Mouse (Mus musculus) stomach, embryonic 14.5 days (tissue): ENCODE measurements around the gene Galnt10. TPM values are rescaled to one million over a fixed set of nuclear protein-coding genes. Genes with fewer than 3 reads are reported as not detected.

Experiments
- ATAC-seq: fragments of 200-750 bp; cut with Nextera tagmentation; 2 replicates; pipeline ENCODE4 v1.8.0; 2017; ENCODE audit warnings: low read depth, moderate TSS enrichment; ENCODE audit not compliant: insufficient number of reproducible peaks, insufficient read depth, low FRiP score
- H3K27ac ChIP-seq: fragments of 300-500 bp; sonication (generic); 2 replicates; pipeline ENCODE4 v1.5.1; 2014; ENCODE audit warnings: mild to moderate bottlenecking, low read length, moderate library complexity, mixed read lengths
- H3K27me3 ChIP-seq: fragments of 300-500 bp; sonication (generic); 2 replicates; pipeline ENCODE4 v1.6.1; 2014; ENCODE audit warnings: low read length, control low read depth, mixed read lengths; ENCODE audit not compliant: control insufficient read depth, insufficient read depth
- H3K36me3 ChIP-seq: fragments of 300-500 bp; sonication (generic); 2 replicates; pipeline ENCODE4 v1.6.1; 2014; ENCODE audit warnings: mild to moderate bottlenecking, control low read depth, low read length, moderate library complexity, mixed read lengths; ENCODE audit not compliant: control insufficient read depth, insufficient read depth
- H3K4me1 ChIP-seq: fragments of 300-500 bp; sonication (generic); 2 replicates; pipeline ENCODE4 v1.6.1; 2014; ENCODE audit warnings: low read length, control low read depth, mixed read lengths; ENCODE audit not compliant: control insufficient read depth, insufficient read depth
- H3K4me2 ChIP-seq: fragments of 300-500 bp; sonication (generic); replicated peaks from 2 replicates; pipeline ENCODE4 v1.6.1; 2014; ENCODE audit warnings: low read depth, low read length, control low read depth
- H3K4me3 ChIP-seq: fragments of 300-500 bp; sonication (generic); 2 replicates; pipeline ENCODE4 v1.5.1; 2014; ENCODE audit warnings: low read depth, low read length, control low read depth
- H3K9ac ChIP-seq: fragments of 300-500 bp; sonication (generic); replicated peaks from 2 replicates; pipeline ENCODE4 v1.6.1; 2014; ENCODE audit warnings: low read depth, mild to moderate bottlenecking, control low read depth, low read length, moderate library complexity, mixed read lengths
- H3K9me3 ChIP-seq: fragments of 300-500 bp; sonication (generic); 2 replicates; pipeline ENCODE4 v1.6.1; 2016; ENCODE audit warnings: low read depth, low read length, control low read depth; ENCODE audit not compliant: control insufficient read depth
- WGBS: fragments of 180-500 bp; shearing (Covaris S2); extraction: QIAGEN DNeasy Blood & Tissue Kit; methylation state at CpG from one replicate; pipeline ENCODE4 v1.1.7; 2014; 5-methylcytosine and 5-hydroxymethylcytosine counted together
- polyA plus RNA-seq: library from polyadenylated mRNA; unstranded; fragments of >200 nt; fragmentation: Nextera tagmentation; extraction: Ambion mirVana; gene quantifications from 2 replicates; pipeline ENCODE4 v1.2.1, GENCODE M21; 2014

Galnt10 gene
- polyA plus RNA-seq, 1 experiment from 2014 or later, result 8.4 TPM

DNA sequence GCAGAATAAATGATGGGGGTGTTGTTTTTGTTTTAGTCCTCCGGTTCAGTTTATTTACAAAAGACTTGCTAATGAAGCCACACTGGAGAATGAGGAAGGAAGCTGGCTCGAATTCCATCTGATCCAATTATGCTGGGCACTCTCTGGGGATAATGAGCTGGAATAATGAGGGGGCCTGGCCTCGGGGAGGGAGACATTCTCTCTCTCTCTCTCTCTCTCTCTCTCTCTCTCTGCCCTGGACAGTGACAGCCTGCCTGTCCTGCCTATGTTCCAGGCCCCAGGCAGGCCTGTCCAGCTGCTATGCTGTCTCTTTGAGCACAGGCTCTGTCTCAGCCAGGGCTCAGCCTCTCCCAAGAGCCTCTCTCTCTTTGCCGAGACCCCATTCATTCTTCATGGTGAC is 128.7 kb downstream of the Galnt10 start:
- H3K27ac ChIP-seq, result no peak overlapping the region
- no peak for ATAC-seq
- WGBS, result 13% methylated on average over 4 of the region's 4 CpGs
- peaks cover 6% of the 10 kb centered on the region; the same call in 1 of the 2 replicates for H3K36me3 ChIP-seq
- H3K9me3 ChIP-seq, result no peaks in the 10 kb centered on the region
- H3K4me3 ChIP-seq, result no peak overlapping the region
- no peak overlapping the region for H3K9ac ChIP-seq
- H3K4me1 ChIP-seq, result no peaks in the 10 kb centered on the region
- no peak overlapping the region for H3K4me2 ChIP-seq
- no peaks in the 10 kb centered on the region for H3K27me3 ChIP-seq

DNA sequence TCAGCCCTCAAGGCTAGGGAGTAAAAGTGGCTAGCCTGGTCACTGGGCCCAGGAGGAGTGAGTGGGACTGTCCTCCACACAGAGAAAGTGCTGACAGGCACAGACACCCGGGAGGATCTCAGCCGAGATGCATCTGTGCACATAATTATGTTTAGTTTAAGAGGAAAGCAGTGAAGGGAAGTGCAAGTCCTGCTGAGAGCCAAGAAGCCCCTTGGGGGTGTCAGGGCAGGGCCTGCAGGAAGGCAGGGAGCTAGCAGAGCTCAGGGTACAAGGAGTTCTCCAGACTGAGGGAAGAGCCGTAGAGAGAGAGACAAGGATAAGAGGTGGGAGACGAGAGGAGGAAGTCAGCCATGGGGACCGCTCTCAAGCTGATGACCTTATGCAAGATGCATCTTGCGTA is 130.6 kb downstream of the Galnt10 start:
- no peak overlapping the region for H3K4me2 ChIP-seq
- H3K4me1 ChIP-seq, result no peaks in the 10 kb centered on the region
- no peaks in the 10 kb centered on the region for H3K27me3 ChIP-seq
- no peak overlapping the region for H3K4me3 ChIP-seq
- H3K27ac ChIP-seq, result no peak overlapping the region
- WGBS, result 62% methylated on average over 6 of the region's 6 CpGs
- H3K36me3 ChIP-seq, result no peaks in the 10 kb centered on the region
- H3K9ac ChIP-seq, result no peak overlapping the region
- no peak for ATAC-seq
- H3K9me3 ChIP-seq, result no peaks in the 10 kb centered on the region

DNA sequence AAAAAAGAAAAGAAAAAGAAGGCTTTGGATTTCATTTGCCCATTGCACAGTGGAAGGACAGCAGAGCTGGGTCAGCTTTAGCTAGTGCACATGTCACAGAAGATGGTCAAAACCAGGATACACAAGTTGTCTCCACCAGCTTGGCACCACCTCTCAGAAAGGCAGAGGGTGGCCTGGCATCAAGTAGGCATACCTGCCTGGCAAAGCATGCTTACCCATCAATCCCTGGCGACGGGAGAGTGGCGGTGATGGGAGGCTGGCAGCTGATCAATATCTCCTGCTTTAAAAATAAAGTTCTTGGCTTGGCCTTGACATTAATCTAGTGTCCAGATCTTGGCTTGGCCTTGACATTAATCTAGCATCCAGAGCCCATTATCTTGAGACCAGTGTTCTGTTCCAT is 131.3 kb downstream of the Galnt10 start:
- WGBS, result 96% methylated on average over 3 of the region's 3 CpGs
- Histone ChIP-seq H3K4me3 (no peak overlapping the region), H3K27ac (no peak overlapping the region), H3K4me1 (no peaks in the 10 kb centered on the region), H3K4me2 (no peak overlapping the region), H3K9me3 (no peaks in the 10 kb centered on the region), H3K9ac (no peak overlapping the region), H3K36me3 (no peaks in the 10 kb centered on the region), H3K27me3 (no peaks in the 10 kb centered on the region)
- ATAC-seq, result no peak

DNA sequence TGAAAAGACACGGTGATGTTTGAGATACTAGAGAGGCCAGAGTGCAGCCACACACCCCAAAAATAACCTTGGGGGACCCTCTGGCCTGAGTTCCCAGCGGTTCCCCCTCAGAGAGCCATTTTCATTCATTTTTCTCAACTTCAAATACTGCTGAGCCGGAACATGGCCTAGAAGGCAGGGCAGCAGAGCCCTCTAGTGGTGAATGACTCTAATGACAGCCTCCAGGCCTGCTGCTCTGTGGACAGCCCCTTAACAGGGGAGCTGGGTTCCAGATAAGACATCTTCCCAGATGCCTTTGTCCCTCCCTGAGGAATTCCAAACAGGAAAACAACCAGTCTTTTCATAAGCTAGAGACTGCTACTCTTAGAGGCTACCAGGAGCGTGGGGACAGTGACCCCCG is 133.1 kb downstream of the Galnt10 start:
- Histone ChIP-seq H3K4me1 (no peaks in the 10 kb centered on the region), H3K9ac (no peak overlapping the region), H3K4me3 (no peak overlapping the region), H3K27ac (no peak overlapping the region), H3K27me3 (no peaks in the 10 kb centered on the region), H3K9me3 (no peaks in the 10 kb centered on the region), H3K36me3 (no peaks in the 10 kb centered on the region), H3K4me2 (no peak overlapping the region)
- WGBS, result 22% methylated on average over 5 of the region's 5 CpGs
- ATAC-seq, result no peak; the same call in 1 of the 2 replicates

DNA sequence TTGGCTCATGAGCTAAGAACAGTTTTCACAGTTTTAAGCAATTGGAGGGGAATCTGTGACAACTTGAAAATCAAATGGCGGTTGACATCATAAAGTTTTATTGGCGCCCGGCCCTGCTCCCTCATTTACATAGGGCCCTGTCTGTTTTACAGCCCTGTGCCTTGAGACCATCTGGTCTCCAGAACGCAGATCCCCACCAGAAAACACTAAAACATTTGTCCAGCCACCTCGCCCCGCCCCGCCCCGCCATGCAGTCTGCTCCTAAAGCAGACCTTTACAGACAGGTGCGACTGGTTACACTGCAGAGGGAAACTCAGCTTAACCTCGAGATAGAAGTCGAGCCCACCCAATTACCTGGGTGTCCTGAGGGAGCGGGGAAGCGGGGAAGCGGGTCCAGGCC is 134.6 kb downstream of the Galnt10 start:
- Histone ChIP-seq H3K4me2 (no peak overlapping the region), H3K4me1 (no peaks in the 10 kb centered on the region), H3K27ac (no peak overlapping the region), H3K4me3 (no peak overlapping the region), H3K9me3 (no peaks in the 10 kb centered on the region), H3K36me3 (no peaks in the 10 kb centered on the region; the same call in 1 of the 2 replicates), H3K9ac (no peak overlapping the region), H3K27me3 (no peaks in the 10 kb centered on the region)
- no peak for ATAC-seq
- WGBS, result 75% methylated on average over 14 of the region's 14 CpGs

DNA sequence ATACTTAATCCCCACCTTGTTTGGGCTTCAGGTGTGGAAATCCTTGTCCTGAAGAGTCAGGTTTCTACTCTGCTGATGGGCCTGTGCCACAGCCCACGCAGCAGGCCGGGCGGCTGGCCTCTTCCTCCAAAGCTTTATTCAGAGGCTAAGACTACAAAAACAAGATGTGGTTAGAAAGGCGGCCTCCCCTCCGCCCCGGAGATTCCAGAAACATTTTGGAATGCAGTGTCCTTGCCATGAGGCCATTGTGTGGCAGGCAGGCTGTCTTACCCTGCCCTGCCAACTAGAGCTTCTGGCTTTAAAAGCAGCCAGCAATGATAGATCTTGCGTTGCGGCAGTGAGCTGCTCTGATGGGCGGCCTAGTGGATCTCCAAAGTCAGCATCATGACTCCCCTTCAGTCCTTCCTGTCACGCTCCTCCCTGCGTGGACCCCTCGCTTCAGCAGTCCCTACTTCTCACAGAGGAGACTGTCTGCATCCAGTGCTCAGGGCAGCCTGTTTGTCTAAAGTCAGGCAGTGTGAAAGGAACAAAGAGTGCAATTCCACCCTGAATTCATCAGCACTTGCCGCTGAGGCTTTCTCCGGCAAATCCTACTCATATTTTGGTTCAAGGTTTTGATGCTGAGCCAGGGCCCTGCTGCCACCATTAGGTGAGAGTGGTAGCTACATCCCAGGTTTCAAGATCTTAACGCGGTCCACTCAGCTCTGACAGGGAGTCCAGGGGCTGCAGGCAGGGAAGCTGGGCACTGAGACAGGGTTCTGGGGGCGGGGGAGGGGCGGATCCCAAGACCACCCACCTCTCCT is 141.6 kb downstream of the Galnt10 start:
- no peak overlapping the region for H3K4me3 ChIP-seq
- no peaks in the 10 kb centered on the region; the same call in 1 of the 2 replicates for H3K36me3 ChIP-seq
- no peak overlapping the region for H3K9ac ChIP-seq
- WGBS, result 46% methylated on average over 18 of the region's 18 CpGs
- no peaks in the 10 kb centered on the region for H3K27me3 ChIP-seq
- H3K4me1 ChIP-seq, result no peaks in the 10 kb centered on the region
- no peaks in the 10 kb centered on the region for H3K9me3 ChIP-seq
- no peak overlapping the region for H3K27ac ChIP-seq
- no peak for ATAC-seq
- no peak overlapping the region for H3K4me2 ChIP-seq

DNA sequence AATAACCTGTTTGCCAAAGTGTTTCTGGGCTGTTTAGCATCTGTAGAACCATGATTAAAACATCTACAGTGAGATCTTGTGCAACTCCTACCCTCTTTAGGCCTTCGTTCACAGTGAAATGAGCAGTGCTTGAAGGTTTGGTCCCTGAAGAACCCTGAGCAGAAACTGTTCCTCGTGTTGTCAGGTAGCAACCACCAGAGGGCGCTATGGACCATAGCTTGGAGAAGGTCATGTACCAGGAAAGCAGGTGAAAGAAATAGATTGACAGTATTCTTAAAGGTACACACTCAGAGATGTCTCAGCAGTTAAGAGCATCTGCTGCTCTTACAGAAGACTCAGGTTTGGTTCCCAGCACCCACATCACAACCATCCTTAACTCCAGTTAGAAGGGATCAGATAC is 142.7 kb downstream of the Galnt10 start:
- no peak for ATAC-seq
- Histone ChIP-seq H3K9ac (no peak overlapping the region), H3K4me1 (no peaks in the 10 kb centered on the region), H3K27ac (no peak overlapping the region), H3K36me3 (no peaks in the 10 kb centered on the region; the same call in 1 of the 2 replicates), H3K4me3 (no peak overlapping the region), H3K4me2 (no peak overlapping the region), H3K27me3 (no peaks in the 10 kb centered on the region), H3K9me3 (no peaks in the 10 kb centered on the region)
- 47% methylated on average over 3 of the region's 3 CpGs for WGBS

DNA sequence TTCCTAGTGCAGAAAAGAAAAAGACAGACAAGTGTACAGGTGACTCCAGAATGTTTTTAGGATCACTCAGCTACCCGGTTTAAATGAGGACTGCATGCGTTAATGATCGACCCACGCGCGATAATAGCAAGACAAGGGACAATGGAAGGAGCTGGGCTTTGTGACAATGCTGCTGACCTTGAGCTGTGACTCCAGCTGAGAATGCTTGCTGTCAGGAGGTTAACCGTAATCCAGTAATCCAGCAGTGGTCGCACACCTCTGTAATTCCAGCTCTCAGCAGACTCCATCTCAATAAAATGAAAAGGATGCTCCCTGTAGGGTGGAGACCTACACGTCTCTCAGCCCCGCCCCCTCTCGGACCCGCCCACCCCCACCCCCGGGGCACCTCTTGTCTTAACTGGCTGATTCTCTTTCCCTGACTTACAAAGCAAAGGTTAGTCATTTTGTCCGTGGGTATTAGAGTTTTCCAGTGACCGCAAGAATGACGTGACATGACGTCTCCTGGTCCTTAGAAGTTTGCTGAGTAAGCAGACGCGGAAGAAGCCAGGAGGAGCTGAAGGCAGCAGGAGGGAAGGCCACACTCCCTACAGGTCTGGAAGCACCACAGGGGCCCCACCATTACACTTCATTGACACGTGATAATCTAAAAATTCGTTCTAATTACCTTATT is 145.8 kb downstream of the Galnt10 start:
- no peak for ATAC-seq
- H3K4me3 ChIP-seq, result no peak overlapping the region
- H3K4me1 ChIP-seq, result no peaks in the 10 kb centered on the region
- 29% methylated on average over 21 of the region's 21 CpGs for WGBS
- no peaks in the 10 kb centered on the region for H3K27me3 ChIP-seq
- H3K4me2 ChIP-seq, result 0 out of 2 replicates have a peak overlapping the region, but pooled peaks have one; percentile 7
- no peaks in the 10 kb centered on the region for H3K36me3 ChIP-seq
- no peak overlapping the region for H3K9ac ChIP-seq
- H3K27ac ChIP-seq, result no peak overlapping the region
- no peaks in the 10 kb centered on the region for H3K9me3 ChIP-seq
